Mouse (Mus musculus) heart, adult 11 months (tissue): ENCODE data around the gene Mphosph9.
"Not testable (repeated sequence)": the region's sequence is repeated elsewhere in the genome, so short reads cannot be mapped to it uniquely, and the experiment has no call there.

Experiments used
- DNase-seq: peaks from one replicate; pipeline ENCODE4 v3.0.0; 2022

Gene Mphosph9

GRCm38 (mm10) chr5:124341753-124342339 lies 14.1 kb upstream of the Mphosph9 start:
- DNase-seq, result peak; percentile 90

- peak; percentile 88 for DNase-seq
Observed at GRCm38 (mm10) chr5:124338791-124339190, 11.0 kb upstream of the Mphosph9 start.

GRCm38 (mm10) chr5:124337909-124338308 lies 10.1 kb upstream of the Mphosph9 start:
- peak; percentile 88 for DNase-seq

- no peak for DNase-seq
Observed at GRCm38 (mm10) chr5:124337103-124337502, 9.3 kb upstream of the Mphosph9 start.

- DNase-seq, result peak; percentile 98
Observed at GRCm38 (mm10) chr5:124334392-124334791, 6.6 kb upstream of the Mphosph9 start.

GRCm38 (mm10) chr5:124330086-124330485 lies 2.3 kb upstream of the Mphosph9 start:
- no peak for DNase-seq

GRCm38 (mm10) chr5:124326829-124327228 lies 943 bp downstream of the Mphosph9 start:
- peak; percentile 92 for DNase-seq

GRCm38 (mm10) chr5:124317648-124318047 lies 10.1 kb downstream of the Mphosph9 start:
- DNase-seq, result no peak

GRCm38 (mm10) chr5:124315941-124316340 lies 11.8 kb downstream of the Mphosph9 start:
- DNase-seq, result no peak

GRCm38 (mm10) chr5:124315498-124315897 lies 12.3 kb downstream of the Mphosph9 start:
- DNase-seq, result no peak

GRCm38 (mm10) chr5:124310091-124310490 lies 17.7 kb downstream of the Mphosph9 start:
- DNase-seq, result no peak

- no peak for DNase-seq
Observed at GRCm38 (mm10) chr5:124309155-124309554, 18.6 kb downstream of the Mphosph9 start.

- DNase-seq, result not testable (repeated sequence)
Observed at GRCm38 (mm10) chr5:124302853-124303252, 24.9 kb downstream of the Mphosph9 start.

GRCm38 (mm10) chr5:124300132-124300531 lies 27.6 kb downstream of the Mphosph9 start:
- no peak for DNase-seq

GRCm38 (mm10) chr5:124299307-124299706 lies 28.5 kb downstream of the Mphosph9 start:
- not testable (repeated sequence) for DNase-seq

GRCm38 (mm10) chr5:124296475-124296874 lies 31.3 kb downstream of the Mphosph9 start:
- no peak for DNase-seq

GRCm38 (mm10) chr5:124293967-124294366 lies 33.8 kb downstream of the Mphosph9 start:
- no peak for DNase-seq

GRCm38 (mm10) chr5:124290216-124290615 lies 37.6 kb downstream of the Mphosph9 start:
- no peak for DNase-seq

- no peak for DNase-seq
Observed at GRCm38 (mm10) chr5:124287616-124288247, 40.0 kb downstream of the Mphosph9 start.

GRCm38 (mm10) chr5:124284330-124284729 lies 43.4 kb downstream of the Mphosph9 start:
- no peak for DNase-seq

GRCm38 (mm10) chr5:124282854-124283253 lies 44.9 kb downstream of the Mphosph9 start:
- DNase-seq, result no peak

- peak; percentile 76 for DNase-seq
Observed at GRCm38 (mm10) chr5:124270226-124270625, 57.5 kb downstream of the Mphosph9 start.

GRCm38 (mm10) chr5:124269661-124270060 lies 58.1 kb downstream of the Mphosph9 start:
- DNase-seq, result no peak

GRCm38 (mm10) chr5:124267652-124268051 lies 60.1 kb downstream of the Mphosph9 start:
- DNase-seq, result peak; percentile 67

- peak; percentile 97 for DNase-seq
Observed at GRCm38 (mm10) chr5:124266821-124267220, 61.0 kb downstream of the Mphosph9 start.
